Mouse (Mus musculus): ENCODE measurements around the gene H2al1b.

H2al1b gene

GRCm38 (mm10) chrX:11346756-11347155, 44.5 kb downstream of the H2al1b start:
- DNase-seq (ENCODE audit: low spot score): no peak

All from embryo, embryonic 10.5 days (tissue).